Mouse (Mus musculus) liver, embryonic 14.5 days (tissue): ENCODE results near the gene Arpc2.

Source experiments
- CTCF ChIP-seq: IDR thresholded peaks from 2 replicates; pipeline ENCODE4 v1.5.1; 2016; ENCODE audit warnings: antibody characterized with exemption, low read depth, control low read depth
- EP300 ChIP-seq: IDR thresholded peaks from 2 replicates; pipeline ENCODE4 v1.6.1; 2016; ENCODE audit warnings: antibody characterized with exemption, low read depth

DNA sequence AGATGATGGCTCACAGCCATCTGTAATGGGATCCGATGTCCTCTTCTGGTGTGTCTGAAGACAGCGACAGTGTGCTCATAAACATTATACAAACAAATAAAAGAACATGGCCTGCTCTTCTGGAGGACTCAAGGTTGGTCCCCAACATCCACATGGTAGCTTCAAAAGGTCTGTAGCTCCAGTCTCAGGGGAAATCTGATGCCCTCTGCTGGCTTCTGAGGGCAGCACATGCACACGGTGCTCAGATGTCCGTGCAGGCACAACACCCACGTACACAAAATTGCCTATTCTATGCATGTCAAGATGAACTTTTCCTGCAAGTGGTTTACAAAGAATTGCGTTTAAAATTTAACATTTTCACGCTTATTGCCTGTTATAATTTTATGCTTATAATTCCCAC lies 39.9 kb upstream of the Arpc2 start:
- TF ChIP-seq CTCF (peak; percentile 84), EP300 (no peak)
